Mouse (Mus musculus): ENCODE data around the gene Fam189a2.

- TF ChIP-seq CTCF (IDR thresholded peaks at IDR 0.05; ENCODE audit: control insufficient read depth, insufficient read depth, low read length) (no peak), POLR2A (IDR thresholded peaks at IDR 0.05; ENCODE audit: borderline replicate concordance, control insufficient read depth, low read depth, low read length) (no peak)
These were observed 23.0 kb downstream of the Fam189a2 start for GRCm38 (mm10) chr19:24007638-24008360.
